Mouse (Mus musculus) thymus, adult 2 months (tissue): ENCODE results near the gene Wdr17.
"Not testable (repeated sequence)": the region's sequence is repeated elsewhere in the genome, so short reads cannot be mapped to it uniquely, and the experiment has no call there.

Experiments
- CTCF ChIP-seq: fragments of 200-500 bp; IDR thresholded peaks from 2 replicates; pipeline ENCODE4 v1.5.1; 2012; ENCODE audit warnings: mild to moderate bottlenecking, control low read depth, low read length, moderate library complexity, borderline replicate concordance; ENCODE audit not compliant: control insufficient read depth, poor library complexity, insufficient read depth; ENCODE audit errors: extremely low read depth
- POLR2A ChIP-seq: fragments of 200-500 bp; IDR thresholded peaks from 2 replicates; pipeline ENCODE4 v1.6.1; 2012; ENCODE audit warnings: mild to moderate bottlenecking, low read length, control low read depth, moderate library complexity; ENCODE audit not compliant: control insufficient read depth, poor library complexity, insufficient read depth; ENCODE audit errors: extremely low read depth

DNA sequence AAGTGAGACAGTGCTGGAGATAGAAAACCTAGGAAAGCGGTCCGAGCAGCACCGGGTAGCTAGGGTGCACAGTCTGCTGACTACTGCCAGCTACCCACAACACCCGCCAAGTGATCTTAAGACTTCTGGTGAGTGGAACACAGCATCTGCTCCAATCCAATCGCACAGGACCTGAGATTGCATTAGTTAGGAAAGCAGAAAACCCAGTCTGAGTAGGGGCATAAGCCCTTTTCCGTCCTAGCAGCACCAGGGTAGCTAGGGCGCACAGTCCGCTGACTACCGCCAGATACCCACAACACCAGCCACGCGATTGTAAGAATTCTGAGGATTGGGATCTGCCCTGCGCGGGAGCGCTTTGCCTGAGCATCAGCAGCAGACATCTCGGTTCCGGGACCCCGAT is 270.3 kb downstream of the Wdr17 start:
- not testable (repeated sequence) for TF ChIP-seq POLR2A, CTCF
